ENCODE assay signal across 9 mouse cellular contexts in genomic region chr12:17510158-17510557, GRCm38 (mm10). TPM values are rescaled to one million over a fixed set of nuclear protein-coding genes. Genes with fewer than 3 reads are reported as not detected.
DNase-seq lines count a peak whose midpoint lies in the region; TF ChIP-seq lines count a peak whose summit lies in the region.
"Had no signal": no experiment of that assay in that cellular context is flagged by ENCODE, and none has a peak within 500 bp of the region (broad histone marks: within the 10 kb centered on the region; RNA-seq: fewer than 3 reads in every experiment).

No protein-coding gene starts in this region.

- no peak for TF ChIP-seq POLR2A in embryonic fibroblast, embryonic 13.5 days (IDR thresholded peaks at IDR 0.05; ENCODE audit: low read depth, low read length)

- H3K4me1 ChIP-seq in embryonic fibroblast, embryonic 13.5 days (ENCODE audit: control insufficient read depth, insufficient read depth, low read length), result peaks cover 3% of the 10 kb centered on the region

- H3K27ac ChIP-seq in embryonic fibroblast, embryonic 13.5 days (ENCODE audit: insufficient read depth, low read length), result peak overlapping the region; percentile 63

- no peak for TF ChIP-seq CTCF in embryonic fibroblast, embryonic 13.5 days (IDR thresholded peaks at IDR 0.05; ENCODE audit: borderline replicate concordance, insufficient read depth, low read length)

- H3K4me3 ChIP-seq in embryonic fibroblast, embryonic 13.5 days (ENCODE audit: insufficient read depth, low read length), result no peak overlapping the region

- peak; percentile 25 to 27 for DNase-seq in kidney, postnatal 4 days
- no peak for DNase-seq in kidney, adult 18-20 months
- peak; percentile 93 for DNase-seq in Muller cell, postnatal 12 days (ENCODE audit: inconsistent ontology term)
- peak; percentile 54 for DNase-seq in lung, postnatal 14 days
- DNase-seq in gastrocnemius, adult 18-20 months (ENCODE audit: low spot score), result no peak
- DNase-seq in c-Kit-positive CD71-positive TER-119-positive erythroid progenitor cells, embryonic 14.5 days (ENCODE audit: low spot score), result no peak
- no peak for DNase-seq in thymus, postnatal 36 days
- DNase-seq: left cerebral cortex, postnatal 4 days had no signal

RNA-seq across cellular contexts. Expression of gene Odc1, which starts 34.4 kb away (rescaled TPM):
- polyA plus RNA-seq in embryonic fibroblast, embryonic 13.5 days (2011; ENCODE audit: insufficient read length, low read depth, missing spikeins), result 278 and 357 TPM in 2 replicates
- total RNA-seq in gastrocnemius, adult 18-20 months (2021), result 100 to 1,000 TPM; 113 to 121 TPM

Comparison
In these comparisons a context has a peak if more than half of its experiments do, and no peak if none do; other contexts are left out.
1. DNase-seq: peak in kidney, postnatal 4 days (2 of 2), Muller cell, postnatal 12 days (single experiment) and lung, postnatal 14 days (single experiment); none in kidney, adult 18-20 months (single experiment), gastrocnemius, adult 18-20 months (single experiment), c-Kit-positive CD71-positive TER-119-positive erythroid progenitor cells, embryonic 14.5 days (single experiment) and thymus, postnatal 36 days (0 of 2).